Mouse (Mus musculus): ENCODE measurements around the gene Timp2. TPM values are rescaled to one million over a fixed set of nuclear protein-coding genes. Genes with fewer than 3 reads are reported as not detected.
A peak's percentile ranks its signal among the peaks of the same experiment; 100 is the strongest.

Gene Timp2
- polyA plus RNA-seq, 1 experiment from 2014 or later, result 117 TPM

GRCm38 (mm10) chr11:118332376-118332775 is 23.2 kb downstream of the Timp2 start:
- no peak for ATAC-seq (ENCODE audit: insufficient number of reproducible peaks, insufficient read depth, low FRiP score, low TSS enrichment, low read depth)
- peaks cover 40% of the 10 kb centered on the region for H3K4me1 ChIP-seq
- H3K4me3 ChIP-seq, result no peak overlapping the region
- H3K4me2 ChIP-seq, result no peak overlapping the region
- H3K36me3 ChIP-seq, result peaks cover 43% of the 10 kb centered on the region
- 0 out of 2 replicates have a peak, but pooled peaks cover 5% of the 10 kb centered on the region for H3K9me3 ChIP-seq
- H3K27ac ChIP-seq, result no peak overlapping the region; the same call in 1 of the 2 replicates
- 78% methylated on average over 11 of the region's 11 CpGs for WGBS
- H3K27me3 ChIP-seq, result no peaks in the 10 kb centered on the region
- no peak overlapping the region for H3K9ac ChIP-seq

GRCm38 (mm10) chr11:118330777-118331176 is 24.8 kb downstream of the Timp2 start:
- Histone ChIP-seq H3K4me2 (no peak overlapping the region), H3K9me3 (0 out of 2 replicates have a peak, but pooled peaks cover 5% of the 10 kb centered on the region), H3K27ac (no peak overlapping the region), H3K4me3 (no peak overlapping the region), H3K36me3 (peaks cover 46% of the 10 kb centered on the region), H3K9ac (no peak overlapping the region), H3K4me1 (peaks cover 56% of the 10 kb centered on the region), H3K27me3 (no peaks in the 10 kb centered on the region)
- 96% methylated on average over 16 of the region's 16 CpGs for WGBS
- no peak for ATAC-seq (ENCODE audit: insufficient number of reproducible peaks, insufficient read depth, low FRiP score, low TSS enrichment, low read depth)

- H3K4me2 ChIP-seq, result no peak overlapping the region
- H3K27me3 ChIP-seq, result no peaks in the 10 kb centered on the region
- no peak overlapping the region for H3K9ac ChIP-seq
- peaks cover 46% of the 10 kb centered on the region for H3K36me3 ChIP-seq
- H3K27ac ChIP-seq, result no peak overlapping the region
- no peak for ATAC-seq (ENCODE audit: insufficient number of reproducible peaks, insufficient read depth, low FRiP score, low TSS enrichment, low read depth)
- H3K9me3 ChIP-seq, result 0 out of 2 replicates have a peak, but pooled peaks cover 5% of the 10 kb centered on the region
- 91% methylated on average over 14 of the region's 14 CpGs for WGBS
- H3K4me1 ChIP-seq, result peaks cover 59% of the 10 kb centered on the region
- H3K4me3 ChIP-seq, result no peak overlapping the region
These were observed 25.2 kb downstream of the Timp2 start for GRCm38 (mm10) chr11:118330361-118330760.

GRCm38 (mm10) chr11:118328947-118329346 is 26.6 kb downstream of the Timp2 start:
- Histone ChIP-seq H3K9me3 (0 out of 2 replicates have a peak, but pooled peaks cover 5% of the 10 kb centered on the region), H3K9ac (no peak overlapping the region; the same call in 1 of the 2 replicates), H3K27ac (peak overlapping the region; percentile 95; the same call in 1 of the 2 replicates), H3K27me3 (no peaks in the 10 kb centered on the region), H3K4me2 (no peak overlapping the region), H3K4me3 (no peak overlapping the region), H3K4me1 (peaks cover 61% of the 10 kb centered on the region), H3K36me3 (peaks cover 46% of the 10 kb centered on the region)
- WGBS, result 90% methylated on average over 5 of the region's 5 CpGs
- ATAC-seq (ENCODE audit: insufficient number of reproducible peaks, insufficient read depth, low FRiP score, low TSS enrichment, low read depth), result no peak

GRCm38 (mm10) chr11:118328511-118328910 is 27.0 kb downstream of the Timp2 start:
- H3K4me1 ChIP-seq, result peaks cover 63% of the 10 kb centered on the region
- H3K27ac ChIP-seq, result peak overlapping the region; percentile 95

GRCm38 (mm10) chr11:118326991-118327971 is 28.3 kb downstream of the Timp2 start:
- peak overlapping the region; percentile 49 for H3K4me2 ChIP-seq
- peak overlapping the region; percentile 20 for H3K4me3 ChIP-seq
- H3K36me3 ChIP-seq, result peaks cover 29% of the 10 kb centered on the region
- H3K27me3 ChIP-seq, result no peaks in the 10 kb centered on the region
- 0 out of 2 replicates have a peak, but pooled peaks cover 5% of the 10 kb centered on the region for H3K9me3 ChIP-seq
- WGBS, result 38% methylated on average over 24 of the region's 24 CpGs
- H3K4me1 ChIP-seq, result peaks cover 64% of the 10 kb centered on the region
- H3K27ac ChIP-seq, result peak overlapping the region; percentile 95
- H3K9ac ChIP-seq, result peak overlapping the region; percentile 58
- peak; percentile 33 for ATAC-seq (ENCODE audit: insufficient number of reproducible peaks, insufficient read depth, low FRiP score, low TSS enrichment, low read depth)

More at GRCm38 (mm10) chr11:118328511-118328910, 27.0 kb downstream of the Timp2 start:
- no peak overlapping the region for H3K4me3 ChIP-seq
- H3K27me3 ChIP-seq, result no peaks in the 10 kb centered on the region
- peaks cover 42% of the 10 kb centered on the region for H3K36me3 ChIP-seq
- 89% methylated on average over 6 of the region's 6 CpGs for WGBS
- H3K4me2 ChIP-seq, result no peak overlapping the region
- 0 out of 2 replicates have a peak, but pooled peaks cover 5% of the 10 kb centered on the region for H3K9me3 ChIP-seq
- no peak for ATAC-seq (ENCODE audit: insufficient number of reproducible peaks, insufficient read depth, low FRiP score, low TSS enrichment, low read depth)
- peak overlapping the region; percentile 58; the same call in 1 of the 2 replicates for H3K9ac ChIP-seq

GRCm38 (mm10) chr11:118326491-118326890 is 29.0 kb downstream of the Timp2 start:
- Histone ChIP-seq H3K9me3 (0 out of 2 replicates have a peak, but pooled peaks cover 5% of the 10 kb centered on the region), H3K27ac (peak overlapping the region; percentile 95), H3K4me1 (peaks cover 64% of the 10 kb centered on the region), H3K27me3 (no peaks in the 10 kb centered on the region), H3K9ac (no peak overlapping the region), H3K4me3 (no peak overlapping the region), H3K4me2 (no peak overlapping the region), H3K36me3 (peaks cover 27% of the 10 kb centered on the region)
- no peak for ATAC-seq (ENCODE audit: insufficient number of reproducible peaks, insufficient read depth, low FRiP score, low TSS enrichment, low read depth)
- WGBS, result 72% methylated on average over 4 of the region's 4 CpGs

- Histone ChIP-seq H3K27ac (peak overlapping the region; percentile 86), H3K4me3 (no peak overlapping the region), H3K4me1 (peaks cover 64% of the 10 kb centered on the region), H3K4me2 (peak overlapping the region; percentile 32), H3K9ac (0 out of 2 replicates have a peak overlapping the region, but pooled peaks have one; percentile 21), H3K9me3 (no peaks in the 10 kb centered on the region), H3K36me3 (peaks cover 22% of the 10 kb centered on the region), H3K27me3 (no peaks in the 10 kb centered on the region)
- ATAC-seq (ENCODE audit: insufficient number of reproducible peaks, insufficient read depth, low FRiP score, low TSS enrichment, low read depth), result peak; percentile 65; the same call in 1 of the 2 replicates
- WGBS, result 24% methylated on average over 5 of the region's 5 CpGs
These were observed 31.0 kb downstream of the Timp2 start for GRCm38 (mm10) chr11:118324541-118324940.

GRCm38 (mm10) chr11:118323974-118324373 is 31.6 kb downstream of the Timp2 start:
- Histone ChIP-seq H3K4me3 (no peak overlapping the region), H3K36me3 (peaks cover 27% of the 10 kb centered on the region), H3K9me3 (no peaks in the 10 kb centered on the region), H3K4me1 (peaks cover 64% of the 10 kb centered on the region), H3K27me3 (no peaks in the 10 kb centered on the region), H3K4me2 (peak overlapping the region; percentile 32), H3K27ac (peak overlapping the region; percentile 86), H3K9ac (0 out of 2 replicates have a peak overlapping the region, but pooled peaks have one; percentile 21)
- WGBS, result 85% methylated on average over 5 of the region's 5 CpGs
- no peak for ATAC-seq (ENCODE audit: insufficient number of reproducible peaks, insufficient read depth, low FRiP score, low TSS enrichment, low read depth)

- Histone ChIP-seq H3K9me3 (no peaks in the 10 kb centered on the region), H3K27me3 (no peaks in the 10 kb centered on the region), H3K27ac (no peak overlapping the region), H3K4me1 (peaks cover 51% of the 10 kb centered on the region), H3K36me3 (peaks cover 34% of the 10 kb centered on the region), H3K4me3 (no peak overlapping the region), H3K4me2 (no peak overlapping the region), H3K9ac (no peak overlapping the region)
- no peak for ATAC-seq (ENCODE audit: insufficient number of reproducible peaks, insufficient read depth, low FRiP score, low TSS enrichment, low read depth)
- 69% methylated on average over 3 of the region's 3 CpGs for WGBS
These were observed 32.9 kb downstream of the Timp2 start for GRCm38 (mm10) chr11:118322647-118323046.

GRCm38 (mm10) chr11:118321971-118322370 is 33.6 kb downstream of the Timp2 start:
- no peaks in the 10 kb centered on the region for H3K27me3 ChIP-seq
- peaks cover 44% of the 10 kb centered on the region for H3K4me1 ChIP-seq
- 0 out of 2 replicates have a peak overlapping the region, but pooled peaks have one; percentile 23 for H3K27ac ChIP-seq
- H3K9ac ChIP-seq, result no peak overlapping the region
- WGBS, result 73% methylated on average over 4 of the region's 4 CpGs
- no peaks in the 10 kb centered on the region for H3K9me3 ChIP-seq
- H3K36me3 ChIP-seq, result peaks cover 41% of the 10 kb centered on the region
- H3K4me2 ChIP-seq, result no peak overlapping the region
- no peak for ATAC-seq (ENCODE audit: insufficient number of reproducible peaks, insufficient read depth, low FRiP score, low TSS enrichment, low read depth)
- H3K4me3 ChIP-seq, result no peak overlapping the region

All from embryonic facial prominence, embryonic 13.5 days (tissue).